Mouse (Mus musculus): ENCODE results near the gene Bbof1. TPM values are rescaled to one million over a fixed set of nuclear protein-coding genes. Genes with fewer than 3 reads are reported as not detected.

Gene Bbof1
- total RNA-seq (2021) = 1 to 10 TPM; 1.1 to 1.2 TPM
- long read RNA-seq, experiment 1, partial matches to known transcripts = 0 of 2 reads
- long read RNA-seq, experiment 1, other reads (novel, unspliced or antisense) = 1 of 2 reads
- long read RNA-seq, experiment 2, partial matches to known transcripts = 0 of 2 reads
- long read RNA-seq, experiment 2, other reads (novel, unspliced or antisense) = 2 of 2 reads

DNA sequence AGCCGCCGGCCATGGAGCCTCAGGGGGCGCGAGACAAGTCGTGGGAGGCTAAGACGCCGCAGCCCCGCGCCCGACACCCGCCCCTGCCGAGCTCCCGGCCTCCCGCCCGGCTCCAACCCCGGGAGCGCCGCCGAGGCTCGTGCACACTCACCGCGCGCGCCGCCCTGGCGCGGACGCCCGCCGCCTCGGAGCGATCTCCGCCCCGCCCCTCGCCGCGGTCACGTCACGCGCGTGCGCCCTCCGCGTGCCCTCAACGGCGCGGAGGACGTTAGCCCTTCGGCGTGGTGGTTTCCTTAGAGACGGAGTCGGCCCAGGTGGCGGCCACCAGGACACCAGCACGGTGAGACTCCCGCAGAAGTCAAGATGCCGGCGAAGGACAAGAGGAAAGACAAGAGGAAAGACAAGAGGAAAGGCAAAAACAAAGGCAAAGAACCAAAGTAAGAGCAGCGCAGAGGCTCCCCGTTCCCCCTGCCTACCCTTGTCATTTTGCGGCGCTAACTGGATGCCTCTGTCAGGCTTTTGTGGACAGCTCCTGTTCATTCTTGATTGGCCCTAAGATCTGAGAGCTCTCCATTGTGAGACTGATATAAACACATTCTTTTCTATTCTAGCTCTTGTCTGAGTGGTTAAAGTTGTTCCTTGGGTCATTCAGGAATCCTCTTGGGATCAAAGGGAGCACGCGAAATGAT is at the start of gene Bbof1, which contains the start of gene Entpd5:
Gene Bbof1, plus strand, starts transcription at position 253 of the 689 bp plus-strand sequence.
Gene Entpd5, minus strand, starts transcription at position 211 of the 689 bp plus-strand sequence.
- intact Hi-C loops (cut with DNase I; ENCODE audit: low total_unique reads) = no loop called here
- DNase-seq = peak; percentile 90

GRCm38 (mm10) chr12:84361555-84362489 is 47.0 kb upstream of the Bbof1 start, which contains the start of the genes Coq6 and Fam161b:
TSS of gene Coq6 (plus strand) at chr12:84361657.
TSS of gene Fam161b (minus strand) at chr12:84361833.
- DNase-seq = peak; percentile 95
- intact Hi-C loops (cut with DNase I; ENCODE audit: low total_unique reads) = no loop called here

GRCm38 (mm10) chr12:84362872-84363271 is 46.0 kb upstream of the Bbof1 start:
- intact Hi-C loops (cut with DNase I; ENCODE audit: low total_unique reads) = no loop called here
- no peak for DNase-seq

DNA sequence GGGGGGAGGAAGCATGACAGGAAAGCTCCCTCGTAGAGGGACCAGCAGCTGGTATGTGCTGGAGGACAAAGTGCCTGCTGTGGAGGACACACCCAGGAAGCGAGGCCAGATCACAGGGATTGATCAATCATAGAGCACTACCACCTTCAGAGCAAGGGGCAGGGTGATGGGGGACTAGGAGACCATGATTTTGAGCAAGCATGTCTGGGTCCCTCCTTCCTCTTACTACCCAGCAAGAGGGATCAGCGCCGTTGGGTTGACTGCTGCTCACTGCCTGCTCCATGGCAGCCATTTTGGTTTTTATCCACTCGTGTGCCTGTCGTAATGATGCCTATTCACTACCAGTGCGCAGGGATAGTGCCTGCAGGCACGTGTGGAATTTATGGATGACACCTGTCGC is 44.6 kb upstream of the Bbof1 start:
- intact Hi-C loops (cut with DNase I; ENCODE audit: low total_unique reads) = no loop called here
- no peak for DNase-seq

DNA sequence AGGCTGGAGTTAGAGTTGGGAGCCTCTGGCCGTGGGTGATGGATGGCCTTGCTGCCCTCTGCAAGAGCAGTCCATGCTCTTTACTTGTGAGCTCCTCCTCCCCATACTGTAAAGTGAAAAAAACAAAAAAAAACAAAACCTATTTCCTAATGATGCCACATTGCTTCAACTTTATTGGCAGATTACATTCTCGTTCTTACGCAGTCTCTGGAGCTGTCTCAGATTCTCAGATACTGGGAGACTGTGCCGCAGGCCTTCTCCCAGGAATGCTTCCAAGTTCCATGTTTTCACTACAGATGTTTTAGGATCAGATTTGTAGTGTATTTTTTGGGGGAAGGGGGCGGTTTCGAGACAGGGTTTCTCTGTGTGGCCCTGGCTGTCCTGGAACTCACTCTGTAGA is 43.7 kb upstream of the Bbof1 start:
- intact Hi-C loops (cut with DNase I; ENCODE audit: low total_unique reads) = no loop called here
- DNase-seq = no peak

GRCm38 (mm10) chr12:84366971-84367370 is 41.9 kb upstream of the Bbof1 start:
- DNase-seq = no peak
- intact Hi-C loops (cut with DNase I; ENCODE audit: low total_unique reads) = no loop called here

GRCm38 (mm10) chr12:84371647-84372046 is 37.2 kb upstream of the Bbof1 start:
- intact Hi-C loops (cut with DNase I; ENCODE audit: low total_unique reads) = no loop called here
- DNase-seq = no peak

- DNase-seq = no peak
Observed at GRCm38 (mm10) chr12:84373831-84374481, 34.9 kb upstream of the Bbof1 start.

GRCm38 (mm10) chr12:84382369-84382768 is 26.5 kb upstream of the Bbof1 start:
- intact Hi-C loops (cut with DNase I; ENCODE audit: low total_unique reads) = no loop called here
- no peak for DNase-seq

More at GRCm38 (mm10) chr12:84373831-84374481, 34.9 kb upstream of the Bbof1 start:
- intact Hi-C loops (cut with DNase I; ENCODE audit: low total_unique reads) = no loop called here

DNA sequence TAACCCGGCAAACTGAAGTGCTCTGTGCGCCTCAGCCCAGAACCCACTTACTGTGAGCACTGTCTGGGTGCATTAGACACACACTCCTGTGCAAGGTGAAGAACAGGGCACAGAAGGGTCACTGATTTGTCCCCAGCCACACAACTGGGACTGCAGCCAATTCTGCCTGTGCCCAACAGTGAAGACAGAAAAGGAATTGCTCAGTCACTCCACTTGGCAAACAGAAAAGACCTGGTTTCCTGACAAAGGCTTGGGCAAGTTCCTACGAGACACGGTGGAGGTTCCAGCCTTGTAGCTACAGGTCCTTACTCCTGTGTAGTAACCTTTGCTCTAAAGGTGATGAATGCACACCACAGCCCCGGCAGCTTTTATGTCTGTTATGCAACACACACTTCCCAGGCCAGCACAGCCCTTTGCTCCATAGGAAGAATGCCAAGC is 24.2 kb upstream of the Bbof1 start:
- intact Hi-C loops (cut with DNase I; ENCODE audit: low total_unique reads) = no loop called here
- DNase-seq = no peak

- DNase-seq = no peak
- intact Hi-C loops (cut with DNase I; ENCODE audit: low total_unique reads) = no loop called here
Observed at GRCm38 (mm10) chr12:84385408-84385807, 23.5 kb upstream of the Bbof1 start.

GRCm38 (mm10) chr12:84388097-84388496 is 20.8 kb upstream of the Bbof1 start:
- intact Hi-C loops (cut with DNase I; ENCODE audit: low total_unique reads) = no loop called here
- DNase-seq = no peak

- no peak for DNase-seq
- intact Hi-C loops (cut with DNase I; ENCODE audit: low total_unique reads) = no loop called here
Observed at GRCm38 (mm10) chr12:84388774-84389400, 20.0 kb upstream of the Bbof1 start.

- intact Hi-C loops (cut with DNase I; ENCODE audit: low total_unique reads) = no loop called here
- no peak for DNase-seq
Observed at GRCm38 (mm10) chr12:84390336-84390735, 18.5 kb upstream of the Bbof1 start.

- no peak for DNase-seq
- intact Hi-C loops (cut with DNase I; ENCODE audit: low total_unique reads) = no loop called here
Observed at GRCm38 (mm10) chr12:84392681-84393080, 16.2 kb upstream of the Bbof1 start.

DNA sequence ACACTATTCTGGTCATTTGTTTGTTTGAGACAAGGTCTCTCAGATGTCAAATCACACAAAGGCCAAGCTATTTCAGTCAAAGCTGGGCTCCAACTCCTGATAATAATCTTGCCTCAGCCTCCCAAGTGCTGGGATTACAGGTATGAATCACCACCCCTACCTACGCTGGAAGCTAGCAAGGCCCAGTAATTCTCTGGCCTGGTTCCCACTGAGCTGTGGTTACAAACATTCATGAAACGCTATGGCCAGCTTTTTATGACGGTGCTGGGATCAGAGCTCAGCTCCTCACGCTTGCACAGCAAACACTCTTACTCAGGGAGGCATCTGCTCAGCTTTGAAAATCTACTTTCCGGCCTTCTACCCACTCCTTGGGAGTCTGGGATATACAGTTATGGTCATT is 15.0 kb upstream of the Bbof1 start:
- no peak for DNase-seq
- intact Hi-C loops (cut with DNase I; ENCODE audit: low total_unique reads) = no loop called here

- no peak for DNase-seq
Observed at GRCm38 (mm10) chr12:84396947-84397679, 11.8 kb upstream of the Bbof1 start.

DNA sequence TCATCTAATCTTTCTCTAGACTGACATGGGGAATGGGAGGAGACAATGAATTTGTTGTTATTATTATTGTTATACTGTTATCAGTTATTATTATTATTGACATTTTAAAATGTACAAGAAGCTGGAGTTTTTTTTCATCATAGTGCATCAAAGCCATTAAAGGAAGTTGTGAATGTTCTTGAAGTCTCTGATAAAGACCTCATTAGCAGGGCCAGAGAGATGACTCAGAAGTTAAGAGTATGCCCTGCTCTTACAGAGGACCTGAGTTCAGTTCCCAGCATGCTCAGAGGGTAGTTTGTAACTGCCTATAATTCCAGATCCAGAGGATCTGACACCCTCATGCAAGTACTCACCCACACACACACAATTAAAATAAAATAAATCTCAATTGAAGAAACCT is 11.2 kb upstream of the Bbof1 start:
- intact Hi-C loops (cut with DNase I; ENCODE audit: low total_unique reads) = no loop called here
- DNase-seq = no peak

More at GRCm38 (mm10) chr12:84396947-84397679, 11.8 kb upstream of the Bbof1 start:
- intact Hi-C loops (cut with DNase I; ENCODE audit: low total_unique reads) = no loop called here
